Comparison of ENCODE assay signal across 8 mouse cellular contexts in the genomic region with DNA sequence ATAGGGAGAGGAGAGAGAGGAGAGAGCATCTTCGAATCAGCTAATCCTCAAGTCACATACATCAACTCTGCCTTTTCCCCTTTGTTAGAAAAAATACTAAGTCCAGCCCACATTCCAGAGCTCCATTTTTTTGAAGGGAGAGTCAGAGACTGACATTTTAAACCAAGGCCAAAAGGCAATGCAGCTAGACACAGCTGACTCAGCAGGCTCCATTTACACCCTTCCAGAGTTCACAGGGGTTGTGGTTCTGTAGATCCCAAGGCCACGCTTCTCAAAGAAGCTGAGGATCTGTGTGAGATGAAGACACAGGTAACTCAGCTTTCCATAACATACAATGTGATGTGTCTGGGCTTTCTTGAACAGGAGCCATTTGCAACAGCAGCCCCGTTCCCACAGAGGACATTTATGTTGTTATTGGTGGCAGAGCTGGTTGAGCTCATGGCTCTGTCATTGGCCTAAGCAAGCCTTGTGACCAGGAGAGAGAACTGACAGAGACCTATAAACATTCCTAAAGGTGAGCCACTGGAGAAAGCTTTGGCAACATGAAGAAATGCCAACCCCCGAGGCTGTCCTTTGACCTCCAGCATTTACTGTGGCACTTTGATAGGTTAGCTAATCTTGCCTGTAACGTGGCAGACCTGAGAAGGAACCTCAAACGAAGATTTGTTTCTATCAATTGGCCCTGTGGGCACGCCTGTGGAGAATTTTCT. TPM values are rescaled to one million over a fixed set of nuclear protein-coding genes. Genes with fewer than 3 reads are reported as not detected.
DNase-seq lines count a peak whose midpoint lies in the region; ATAC-seq and TF ChIP-seq lines count a peak whose summit lies in the region.

No protein-coding gene starts in this region.

- 0 out of 2 replicates have a peak, but pooled peaks cover 12% of the 10 kb centered on the region for H3K4me1 ChIP-seq in lung, embryonic 14.5 days (ENCODE audit: insufficient read depth)
- peaks cover 31% of the 10 kb centered on the region for H3K4me1 ChIP-seq in forebrain, embryonic 10.5 days

- H3K27me3 ChIP-seq in lung, embryonic 14.5 days (ENCODE audit: insufficient read depth, low read length): no peaks in the 10 kb centered on the region
- peaks cover 5% of the 10 kb centered on the region; the same call in 1 of the 2 replicates for H3K27me3 ChIP-seq in forebrain, embryonic 10.5 days (ENCODE audit: poor library complexity, severe bottlenecking)

- no peaks in the 10 kb centered on the region for H3K9me3 ChIP-seq in lung, embryonic 14.5 days (ENCODE audit: low read depth, low read length)
- H3K9me3 ChIP-seq in forebrain, embryonic 10.5 days: no peaks in the 10 kb centered on the region

- H3K36me3 ChIP-seq in lung, embryonic 14.5 days (ENCODE audit: insufficient read depth): no peaks in the 10 kb centered on the region
- H3K36me3 ChIP-seq in forebrain, embryonic 10.5 days (replicated peaks): no peaks in the 10 kb centered on the region

- H3K4me2 ChIP-seq in lung, embryonic 14.5 days: peak overlapping the region; percentile 60

- 62% methylated on average over 7 of the region's 7 CpGs for WGBS in lung, embryonic 14.5 days
- WGBS in forebrain, embryonic 10.5 days: 77% methylated on average over 7 of the region's 7 CpGs

- peak overlapping the region; percentile 42 for H3K4me3 ChIP-seq in lung, embryonic 14.5 days (ENCODE audit: low read depth, low read length)
- peak overlapping the region; percentile 50 for H3K4me3 ChIP-seq in forebrain, embryonic 10.5 days

- H3K27ac ChIP-seq in lung, embryonic 14.5 days (ENCODE audit: low read depth): peak overlapping the region; percentile 59; the same call in 1 of the 2 replicates
- peak overlapping the region; percentile 86 for H3K27ac ChIP-seq in forebrain, embryonic 10.5 days

- peak overlapping the region; percentile 55 for H3K9ac ChIP-seq in lung, embryonic 14.5 days

- DNase-seq in lung, embryonic 14.5 days: no peak
- DNase-seq in lung, postnatal 25 days (ENCODE audit: low spot score): no peak
- DNase-seq in forebrain, embryonic 10.5 days (ENCODE audit: extremely low spot score, low spot score): no peak
- DNase-seq in kidney, adult 18-20 months: peak; percentile 61
- DNase-seq in lung, postnatal 10 days: peak; percentile 24
- no peak for DNase-seq in cerebellum, adult 8-10 months
- DNase-seq in gastrocnemius, postnatal 25 days: no peak
- no peak for DNase-seq in left cerebral cortex, adult 9 months (ENCODE audit: low spot score in 2 of 2)

- no peak for TF ChIP-seq CTCF in lung, embryonic 14.5 days (IDR thresholded peaks at IDR 0.05; ENCODE audit: low read depth)

- ATAC-seq in lung, embryonic 14.5 days (ENCODE audit: insufficient read depth): peak; percentile 36; the same call in 1 of the 2 replicates

RNA-seq across cellular contexts. Expression of a gene that starts 17.0 kb away (rescaled TPM):
- 31.5 and 38.4 TPM in 2 replicates for polyA plus RNA-seq in lung, embryonic 14.5 days (2014; fragmentation: Nextera tagmentation; extraction: Ambion mirVana)
- polyA plus RNA-seq in forebrain, embryonic 10.5 days (2016; fragmentation: Nextera tagmentation; extraction: Ambion mirVana): 29.9 and 31.1 TPM in 2 replicates
- 10 to 100 TPM; 36.6 to 43.5 TPM for total RNA-seq in gastrocnemius, postnatal 25 days (2021)

RNA-seq across cellular contexts. Expression of a gene that starts 40.2 kb away (rescaled TPM):
- 25.6 and 25.9 TPM in 2 replicates for polyA plus RNA-seq in lung, embryonic 14.5 days (2014; fragmentation: Nextera tagmentation; extraction: Ambion mirVana)
- polyA plus RNA-seq in forebrain, embryonic 10.5 days (2016; fragmentation: Nextera tagmentation; extraction: Ambion mirVana): 19.3 and 21.1 TPM in 2 replicates
- 10 to 100 TPM; 31.7 to 43.5 TPM for total RNA-seq in gastrocnemius, postnatal 25 days (2021)

Comparison
In these comparisons a context has a peak if more than half of its experiments do, and no peak if none do; other contexts are left out.
1. DNase-seq: peak in kidney, adult 18-20 months (single experiment) and lung, postnatal 10 days (single experiment); none in lung, embryonic 14.5 days (single experiment), lung, postnatal 25 days (single experiment), forebrain, embryonic 10.5 days (single experiment), cerebellum, adult 8-10 months (single experiment), gastrocnemius, postnatal 25 days (single experiment) and left cerebral cortex, adult 9 months (0 of 2).